10 mouse cellular contexts compared by ENCODE assay signal in the genomic region with DNA sequence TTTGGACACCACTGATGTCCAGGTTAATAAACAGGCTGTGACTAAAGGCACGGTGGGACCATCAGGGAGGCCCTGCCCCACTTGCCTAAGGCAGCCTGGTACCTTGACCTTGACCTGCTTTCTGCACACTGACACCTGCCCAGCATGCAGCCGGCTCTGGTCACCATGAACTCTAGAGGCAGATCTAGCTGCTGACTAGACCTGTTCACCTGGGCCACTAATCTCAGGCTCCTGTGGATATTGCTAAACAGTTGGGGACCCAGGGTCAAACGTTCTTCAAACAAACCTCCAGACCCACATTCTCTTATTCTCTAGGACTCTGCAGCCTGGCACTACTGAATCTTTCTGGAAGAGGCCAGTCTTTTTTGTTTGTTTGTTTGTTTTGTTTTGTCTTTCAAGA. TPM values are rescaled to one million over a fixed set of nuclear protein-coding genes. Genes with fewer than 3 reads are reported as not detected.
"Had no signal": no experiment of that assay in that cellular context is flagged by ENCODE, and none has a peak within 500 bp of the region (broad histone marks: within the 10 kb centered on the region; RNA-seq: fewer than 3 reads in every experiment).

No protein-coding gene starts in this region.

- H3K4me3 ChIP-seq: kidney, embryonic 15.5 days; limb, embryonic 15.5 days; lung, embryonic 15.5 days had no signal

- H3K4me2 ChIP-seq: kidney, embryonic 15.5 days; limb, embryonic 15.5 days; lung, embryonic 15.5 days had no signal

- H3K9ac ChIP-seq: kidney, embryonic 15.5 days; limb, embryonic 15.5 days; lung, embryonic 15.5 days had no signal

- ATAC-seq: hindbrain, embryonic 16.5 days had no signal

- H3K27me3 ChIP-seq: kidney, embryonic 15.5 days; limb, embryonic 15.5 days; lung, embryonic 15.5 days had no signal

- H3K27ac ChIP-seq: kidney, embryonic 15.5 days; limb, embryonic 15.5 days; lung, embryonic 15.5 days had no signal

- H3K9me3 ChIP-seq: kidney, embryonic 15.5 days; limb, embryonic 15.5 days; lung, embryonic 15.5 days had no signal

- DNase-seq: kidney, adult 2 months; kidney, postnatal 14 days; layer of hippocampus, adult 9-11 months; layer of hippocampus, postnatal 36 days; midbrain, embryonic 14.5 days had no signal

RNA-seq across cellular contexts. Expression of a gene that starts 50.4 kb away (rescaled TPM):
- polyA plus RNA-seq: inflammation-experienced regulatory T-cells, adult 6 months had no signal
